Mouse (Mus musculus) spleen, postnatal 4 days (tissue): ENCODE results near the gene Acvr1c.
A peak's percentile ranks its signal among the peaks of the same experiment; 100 is the strongest.

Experiments used
- DNase-seq, 2 experiments: peaks; one replicate each; pipeline ENCODE4 v3.0.0; 2022; ENCODE audit warnings: low spot score in 2 of 2

Gene Acvr1c

DNA sequence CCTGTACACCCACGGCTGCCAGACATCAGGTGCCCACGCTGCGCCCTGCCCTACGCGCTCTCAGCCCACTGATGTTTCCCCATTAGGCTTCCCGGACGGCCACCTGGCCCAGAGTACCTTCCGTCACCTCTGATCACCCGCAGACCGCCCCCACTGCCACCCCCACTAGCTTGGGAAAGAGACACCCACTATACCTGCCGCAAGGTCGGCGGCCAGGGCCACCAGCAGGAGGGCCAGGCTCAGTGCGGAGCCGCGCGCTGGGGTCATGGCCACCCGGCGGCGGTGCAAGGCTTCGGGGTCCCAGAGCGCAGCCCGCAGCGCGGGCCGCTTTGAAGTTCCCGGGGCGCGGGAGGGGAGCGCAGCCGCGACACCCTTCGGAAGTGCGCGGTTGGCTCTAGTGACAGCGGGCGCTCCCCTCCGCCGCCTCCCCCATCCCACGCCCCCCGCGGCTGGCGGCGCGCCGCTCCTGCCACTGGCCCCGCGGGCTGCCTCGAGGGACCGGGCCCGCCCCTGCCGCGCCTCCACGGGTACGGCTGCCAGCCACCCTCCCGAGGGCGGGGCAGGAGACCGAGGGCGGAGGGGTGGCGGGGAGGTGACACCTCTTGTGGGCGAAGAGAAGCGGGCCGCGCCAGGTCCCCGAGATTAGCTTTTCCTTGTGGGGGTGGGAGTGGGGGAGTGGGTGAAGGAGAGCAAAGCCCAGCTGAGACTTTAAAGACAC lies at the start of gene Acvr1c:
TSS of gene Acvr1c (minus strand) at position 482 of the 718 bp plus-strand sequence.
- peak in 1 of 2 experiments; percentile 62 for DNase-seq

GRCm38 (mm10) chr2:58403481-58403880 lies 45.8 kb upstream of the Acvr1c start:
- no peak for DNase-seq

- no peak for DNase-seq
Measured at GRCm38 (mm10) chr2:58388601-58389000, 30.9 kb upstream of the Acvr1c start.

DNA sequence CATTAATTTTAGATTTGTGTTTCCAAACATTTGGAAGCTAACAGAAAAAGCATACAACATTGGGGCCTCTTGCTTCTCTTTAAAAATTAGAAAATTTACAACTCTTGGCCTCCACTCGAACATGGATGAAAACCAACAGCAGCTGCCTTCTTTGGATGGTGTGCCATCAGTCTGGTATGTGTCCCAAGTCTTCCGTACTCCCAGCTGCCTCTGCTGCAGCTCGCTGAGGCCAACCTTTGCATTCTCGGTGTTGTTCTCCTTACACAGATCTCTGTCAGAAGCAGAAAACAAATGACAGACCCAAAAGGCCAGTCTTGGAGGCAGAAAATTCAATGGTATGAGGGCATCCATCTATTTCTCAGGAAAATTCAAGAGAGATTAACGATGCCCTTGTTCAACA lies 22.3 kb upstream of the Acvr1c start:
- DNase-seq: no peak

GRCm38 (mm10) chr2:58379475-58379874 lies 21.8 kb upstream of the Acvr1c start:
- DNase-seq: no peak

GRCm38 (mm10) chr2:58377417-58378130 lies 19.9 kb upstream of the Acvr1c start:
- DNase-seq: no peak

GRCm38 (mm10) chr2:58366196-58366595 lies 8.5 kb upstream of the Acvr1c start:
- DNase-seq: no peak

- DNase-seq: no peak
Measured at GRCm38 (mm10) chr2:58361361-58362046, 3.8 kb upstream of the Acvr1c start.

GRCm38 (mm10) chr2:58358132-58358460 lies 401 bp upstream of the Acvr1c start:
- DNase-seq: no peak

GRCm38 (mm10) chr2:58357068-58357413 lies 654 bp downstream of the Acvr1c start:
- DNase-seq: no peak

- no peak for DNase-seq
Measured at GRCm38 (mm10) chr2:58354389-58354788, 3.3 kb downstream of the Acvr1c start.

- DNase-seq: no peak
Measured at GRCm38 (mm10) chr2:58352846-58353245, 4.8 kb downstream of the Acvr1c start.

DNA sequence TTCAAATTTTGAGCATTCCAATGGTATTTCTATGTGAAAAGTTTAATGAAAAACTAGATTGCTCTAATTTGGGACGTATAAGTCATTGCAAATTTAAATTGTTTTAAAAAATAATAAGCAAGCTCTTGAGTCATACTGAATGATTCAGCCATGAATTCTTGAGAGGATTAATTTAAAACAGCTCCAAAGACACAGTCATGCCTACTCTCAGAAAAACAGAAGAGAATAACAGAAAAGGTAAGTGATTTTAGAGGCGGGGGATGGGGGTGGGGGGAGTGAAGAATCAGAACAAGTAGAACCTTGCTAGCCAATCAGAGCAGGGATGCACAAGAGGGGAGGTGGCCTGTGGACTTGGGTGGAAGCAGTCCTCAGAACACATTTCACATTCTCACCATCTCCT lies 7.0 kb downstream of the Acvr1c start:
- no peak for DNase-seq

GRCm38 (mm10) chr2:58336730-58337129 lies 21.0 kb downstream of the Acvr1c start:
- DNase-seq: no peak

GRCm38 (mm10) chr2:58329589-58329988 lies 28.1 kb downstream of the Acvr1c start:
- no peak for DNase-seq

GRCm38 (mm10) chr2:58324118-58324901 lies 33.4 kb downstream of the Acvr1c start:
- peak; percentile 28 to 66 for DNase-seq

GRCm38 (mm10) chr2:58323274-58323673 lies 34.4 kb downstream of the Acvr1c start:
- DNase-seq: no peak

GRCm38 (mm10) chr2:58316186-58316585 lies 41.5 kb downstream of the Acvr1c start:
- DNase-seq: no peak

DNA sequence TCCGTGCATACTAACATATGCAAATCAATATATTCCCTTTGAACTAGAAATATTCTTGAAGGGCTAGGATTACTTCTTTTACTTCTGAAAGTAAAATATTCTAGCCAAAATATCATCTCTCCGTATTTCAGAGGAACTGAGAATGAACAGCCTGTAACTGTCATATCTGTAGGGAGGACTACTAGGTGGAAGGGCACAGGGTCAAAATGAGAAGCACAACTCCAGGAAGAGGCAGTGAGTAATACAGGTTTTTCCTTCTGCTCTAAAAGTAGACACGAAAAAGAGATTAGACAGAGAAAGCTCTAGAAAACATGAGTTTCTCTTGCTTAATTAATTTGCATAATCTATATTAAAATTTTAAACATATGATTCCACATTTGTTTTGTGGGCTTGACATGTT lies 48.0 kb downstream of the Acvr1c start:
- no peak for DNase-seq

DNA sequence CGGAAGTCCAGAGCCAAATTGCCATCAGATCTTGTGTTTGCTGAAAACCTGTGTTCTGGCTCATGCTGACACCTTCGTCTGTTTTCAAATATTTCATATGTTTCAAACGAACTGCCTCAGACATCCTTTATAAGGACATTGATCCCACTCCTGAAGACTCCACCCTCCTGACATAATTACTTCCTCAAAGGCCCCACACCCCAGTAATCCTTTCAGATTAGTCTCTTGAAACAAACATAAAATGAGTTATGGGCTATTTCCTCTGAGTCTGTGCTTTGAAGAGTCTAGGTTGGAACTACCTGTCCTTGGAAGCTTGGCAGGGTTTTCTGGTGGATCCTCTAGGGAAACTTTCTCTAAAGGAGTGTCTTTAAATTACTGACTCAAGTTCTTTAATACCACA lies 53.2 kb downstream of the Acvr1c start:
- DNase-seq: no peak

- DNase-seq: no peak
Measured at GRCm38 (mm10) chr2:58289759-58290431, 67.8 kb downstream of the Acvr1c start.

DNA sequence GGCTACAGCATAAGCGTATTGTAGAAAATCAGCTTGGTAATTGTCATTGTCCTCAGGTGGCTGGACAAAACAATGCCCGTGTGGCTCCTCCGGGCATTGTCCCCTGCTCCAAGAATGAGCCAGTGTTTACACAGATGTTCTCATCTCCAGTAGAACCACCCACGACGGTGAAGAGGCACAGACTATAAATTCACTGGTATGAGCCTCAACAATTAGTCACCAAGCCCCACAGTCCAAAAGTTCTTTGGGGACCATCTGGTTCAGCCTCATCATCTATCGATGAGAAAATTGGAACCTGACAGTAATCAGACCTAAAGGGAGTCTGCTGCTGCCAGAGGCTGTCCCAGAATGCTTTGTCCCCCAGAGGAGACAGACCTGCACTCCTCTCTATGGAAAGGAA lies 68.4 kb downstream of the Acvr1c start:
- DNase-seq: no peak
